Mouse (Mus musculus) limb, embryonic 11.5 days (tissue): ENCODE results near the gene N4bp2. TPM values are rescaled to one million over a fixed set of nuclear protein-coding genes. Genes with fewer than 3 reads are reported as not detected.

Experiments used
- ATAC-seq: fragments of 200-750 bp; cut with Nextera tagmentation; 2 replicates; pipeline ENCODE4 v1.8.0; 2017; ENCODE audit warnings: low read depth; ENCODE audit not compliant: insufficient number of reproducible peaks, low FRiP score, low TSS enrichment
- DNase-seq: peaks from one replicate; pipeline ENCODE4 v3.0.0-alpha.2; 2015; ENCODE audit warnings: low spot score
- H3K27ac ChIP-seq: fragments of 300-500 bp; sonication (generic); replicated peaks from 2 replicates; pipeline ENCODE4 v1.5.1; 2014; ENCODE audit warnings: low read depth, mild to moderate bottlenecking, low read length
- H3K27me3 ChIP-seq: fragments of 300-500 bp; sonication (generic); 2 replicates; pipeline ENCODE4 v1.6.1; 2014; ENCODE audit warnings: mild to moderate bottlenecking, low read length, mixed read lengths; ENCODE audit not compliant: control insufficient read depth, insufficient read depth
- H3K36me3 ChIP-seq: fragments of 300-500 bp; sonication (generic); 2 replicates; pipeline ENCODE4 v1.6.1; 2014; ENCODE audit warnings: mild to moderate bottlenecking, low read length, moderate library complexity, mixed read lengths; ENCODE audit not compliant: control insufficient read depth, insufficient read depth
- H3K4me1 ChIP-seq: fragments of 300-500 bp; sonication (generic); 2 replicates; pipeline ENCODE4 v1.6.1; 2014; ENCODE audit warnings: low read length, mixed read lengths; ENCODE audit not compliant: control insufficient read depth, insufficient read depth
- H3K4me2 ChIP-seq: fragments of 300-500 bp; sonication (generic); 2 replicates; pipeline ENCODE4 v1.6.1; 2014; ENCODE audit warnings: low read depth, mild to moderate bottlenecking, moderate library complexity; ENCODE audit not compliant: severe bottlenecking
- H3K4me3 ChIP-seq: fragments of 300-500 bp; sonication (generic); 2 replicates; pipeline ENCODE4 v1.5.1; 2014; ENCODE audit warnings: low read depth, low read length
- H3K9ac ChIP-seq: fragments of 300-500 bp; sonication (generic); 2 replicates; pipeline ENCODE4 v1.6.1; 2014; ENCODE audit warnings: mild to moderate bottlenecking, low read length
- H3K9me3 ChIP-seq: fragments of 300-500 bp; sonication (generic); 2 replicates; pipeline ENCODE4 v1.6.1; 2016; ENCODE audit warnings: low read length; ENCODE audit not compliant: control insufficient read depth
- WGBS: fragments of 180-500 bp; shearing (Covaris S2); extraction: QIAGEN DNeasy Blood & Tissue Kit; methylation state at CpG from one replicate; pipeline ENCODE4 v1.1.7; 2014; 5-methylcytosine and 5-hydroxymethylcytosine counted together
- polyA plus RNA-seq: library from polyadenylated mRNA; unstranded; fragments of >200 nt; fragmentation: Nextera tagmentation; extraction: Ambion mirVana; gene quantifications from 2 replicates; pipeline ENCODE4 v1.2.1, GENCODE M21; 2014

N4bp2 gene
- polyA plus RNA-seq, 1 experiment from 2014 or later, result 57.2 TPM

GRCm38 (mm10) chr5:65864946-65865345 is 101.6 kb downstream of the N4bp2 start:
- no peak for DNase-seq
- 85% methylated on average over 3 of the region's 3 CpGs for WGBS
- H3K4me1 ChIP-seq, result no peaks in the 10 kb centered on the region

DNA sequence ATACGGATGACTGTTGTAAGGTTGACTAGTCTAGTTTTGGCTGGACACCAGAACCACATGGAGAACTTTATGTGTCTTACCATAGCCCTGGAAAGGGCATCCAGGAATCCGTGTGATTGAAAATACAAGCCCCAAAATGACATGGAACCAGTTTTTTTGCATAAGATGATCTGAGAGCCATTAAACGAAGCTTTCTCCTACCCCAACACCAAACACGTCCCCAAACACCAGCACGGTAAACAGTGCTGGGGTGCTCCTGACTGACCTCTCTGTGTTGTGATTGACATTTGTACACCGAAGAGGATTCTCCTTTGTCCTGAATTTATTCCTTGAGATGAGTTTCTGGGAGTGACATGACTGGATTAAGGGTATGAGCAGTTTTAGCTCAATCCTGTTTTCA is 103.3 kb downstream of the N4bp2 start:
- Histone ChIP-seq H3K9ac (no peak overlapping the region), H3K27ac (no peak overlapping the region), H3K4me2 (no peak overlapping the region), H3K4me3 (no peak overlapping the region), H3K36me3 (no peaks in the 10 kb centered on the region), H3K27me3 (no peaks in the 10 kb centered on the region), H3K4me1 (no peaks in the 10 kb centered on the region), H3K9me3 (no peaks in the 10 kb centered on the region)
- WGBS, result 88% methylated on average over 6 of the region's 6 CpGs
- no peak for ATAC-seq
- no peak for DNase-seq

More at GRCm38 (mm10) chr5:65864946-65865345, 101.6 kb downstream of the N4bp2 start:
- no peaks in the 10 kb centered on the region for H3K27me3 ChIP-seq
- H3K4me3 ChIP-seq, result no peak overlapping the region
- H3K36me3 ChIP-seq, result no peaks in the 10 kb centered on the region
- no peak overlapping the region for H3K27ac ChIP-seq
- no peak for ATAC-seq
- no peaks in the 10 kb centered on the region for H3K9me3 ChIP-seq
- H3K4me2 ChIP-seq, result no peak overlapping the region
- H3K9ac ChIP-seq, result no peak overlapping the region

DNA sequence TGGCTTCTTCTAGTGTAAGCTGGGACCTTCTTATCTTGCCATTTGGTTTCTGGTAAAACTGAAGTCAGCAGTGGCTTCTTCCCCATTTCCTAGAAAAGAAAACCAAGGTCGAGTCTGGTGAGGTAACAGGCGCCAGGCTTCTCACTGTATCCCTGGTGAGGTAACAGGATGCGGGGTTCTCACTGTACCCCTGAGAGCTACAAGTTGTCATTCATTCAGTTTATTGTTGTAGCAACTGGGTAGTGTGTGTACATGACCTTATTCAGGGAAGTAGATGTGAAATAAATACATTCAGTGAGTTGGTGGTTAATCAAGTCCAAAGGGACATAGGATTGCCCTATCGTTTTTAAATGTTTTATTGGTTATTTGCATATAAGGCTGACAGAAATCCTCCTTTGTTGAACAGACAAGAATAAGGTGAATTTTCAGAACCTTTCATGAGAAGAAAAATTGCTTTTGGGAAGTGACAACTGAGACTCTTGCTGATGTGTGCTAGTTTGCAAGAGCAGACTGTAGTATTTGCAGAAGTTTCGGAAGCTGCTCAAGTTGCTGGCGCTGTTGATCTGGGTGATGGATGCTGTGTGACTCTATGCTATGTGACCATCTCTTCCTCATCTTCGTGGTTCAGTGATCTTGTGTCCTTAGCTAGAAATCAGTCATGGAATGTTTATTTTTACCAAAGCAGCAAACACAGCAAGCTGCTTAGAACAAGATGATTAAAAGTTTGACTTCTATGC is 104.2 kb downstream of the N4bp2 start:
- Histone ChIP-seq H3K4me3 (no peak overlapping the region), H3K4me1 (no peaks in the 10 kb centered on the region), H3K9me3 (no peaks in the 10 kb centered on the region), H3K4me2 (no peak overlapping the region), H3K27me3 (no peaks in the 10 kb centered on the region), H3K9ac (no peak overlapping the region), H3K27ac (no peak overlapping the region), H3K36me3 (no peaks in the 10 kb centered on the region)
- 87% methylated on average over 7 of the region's 7 CpGs for WGBS
- ATAC-seq (no peak), DNase-seq (no peak)

DNA sequence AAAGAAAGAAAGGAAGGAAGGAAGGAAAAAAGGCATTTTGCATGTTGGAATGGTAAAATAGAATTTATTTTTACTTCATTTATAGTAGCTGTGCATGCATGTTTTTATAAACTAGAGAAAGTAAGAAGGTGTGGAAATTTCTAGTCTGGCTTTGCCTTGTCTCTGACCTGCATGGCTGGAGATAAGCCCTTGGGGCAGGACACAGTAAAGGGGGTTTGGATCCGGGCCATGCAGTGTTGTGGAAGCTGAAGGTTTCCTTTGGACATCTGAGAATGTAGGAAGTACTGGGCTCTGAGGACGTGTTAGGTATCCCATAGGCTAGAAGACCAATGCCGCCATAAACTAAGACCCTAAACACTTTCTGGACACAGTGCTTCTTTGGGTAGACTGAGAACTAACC is 105.1 kb downstream of the N4bp2 start:
- no peak overlapping the region for H3K4me3 ChIP-seq
- WGBS, result 66% methylated on average over 3 of the region's 3 CpGs
- no peak overlapping the region for H3K9ac ChIP-seq
- H3K27me3 ChIP-seq, result no peaks in the 10 kb centered on the region
- H3K27ac ChIP-seq, result no peak overlapping the region
- no peak for DNase-seq
- H3K4me2 ChIP-seq, result no peak overlapping the region
- H3K9me3 ChIP-seq, result no peaks in the 10 kb centered on the region
- no peaks in the 10 kb centered on the region for H3K4me1 ChIP-seq
- ATAC-seq, result no peak
- H3K36me3 ChIP-seq, result no peaks in the 10 kb centered on the region

GRCm38 (mm10) chr5:65869660-65870059 is 106.3 kb downstream of the N4bp2 start:
- WGBS, result 91% methylated on average over 4 of the region's 4 CpGs
- Histone ChIP-seq H3K36me3 (no peaks in the 10 kb centered on the region), H3K4me3 (no peak overlapping the region), H3K4me2 (no peak overlapping the region), H3K4me1 (no peaks in the 10 kb centered on the region), H3K9me3 (no peaks in the 10 kb centered on the region), H3K27me3 (no peaks in the 10 kb centered on the region), H3K9ac (no peak overlapping the region), H3K27ac (no peak overlapping the region)
- no peak for DNase-seq
- ATAC-seq, result no peak

DNA sequence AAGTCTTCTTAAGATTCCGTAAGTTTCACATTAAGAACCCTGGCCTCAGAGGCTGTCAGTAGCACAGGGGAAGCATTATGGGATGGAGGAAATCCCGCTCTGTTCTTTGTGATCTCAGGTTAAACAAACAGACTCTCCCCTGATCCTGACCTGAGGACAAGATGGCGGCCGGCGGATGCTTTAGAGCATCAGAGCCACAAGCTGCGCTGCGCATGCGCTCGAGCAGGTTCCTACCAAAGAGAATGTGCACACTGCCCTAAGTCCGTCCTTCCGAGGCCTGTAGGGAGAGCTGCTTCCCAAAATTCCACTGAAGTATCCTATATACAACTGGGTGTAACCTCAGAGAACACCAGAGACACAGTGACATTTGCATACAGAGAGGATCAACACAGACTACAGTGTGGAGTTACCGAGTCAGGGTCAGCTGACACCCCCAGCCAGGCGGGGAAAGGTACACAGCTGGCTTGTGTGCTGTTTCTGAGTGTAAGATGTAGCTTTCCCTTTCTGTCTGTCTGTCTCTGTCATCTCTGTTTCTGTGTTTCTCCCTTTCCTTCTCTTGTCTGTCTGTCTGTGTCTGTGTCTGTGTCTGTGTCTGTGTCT is 108.1 kb downstream of the N4bp2 start:
- no peak for DNase-seq
- no peaks in the 10 kb centered on the region for H3K27me3 ChIP-seq
- H3K9ac ChIP-seq, result no peak overlapping the region
- H3K9me3 ChIP-seq, result no peaks in the 10 kb centered on the region
- H3K4me3 ChIP-seq, result no peak overlapping the region
- H3K36me3 ChIP-seq, result no peaks in the 10 kb centered on the region
- no peak for ATAC-seq
- H3K4me1 ChIP-seq, result no peaks in the 10 kb centered on the region
- no peak overlapping the region for H3K27ac ChIP-seq
- H3K4me2 ChIP-seq, result no peak overlapping the region
- WGBS, result 87% methylated on average over 13 of the region's 13 CpGs

DNA sequence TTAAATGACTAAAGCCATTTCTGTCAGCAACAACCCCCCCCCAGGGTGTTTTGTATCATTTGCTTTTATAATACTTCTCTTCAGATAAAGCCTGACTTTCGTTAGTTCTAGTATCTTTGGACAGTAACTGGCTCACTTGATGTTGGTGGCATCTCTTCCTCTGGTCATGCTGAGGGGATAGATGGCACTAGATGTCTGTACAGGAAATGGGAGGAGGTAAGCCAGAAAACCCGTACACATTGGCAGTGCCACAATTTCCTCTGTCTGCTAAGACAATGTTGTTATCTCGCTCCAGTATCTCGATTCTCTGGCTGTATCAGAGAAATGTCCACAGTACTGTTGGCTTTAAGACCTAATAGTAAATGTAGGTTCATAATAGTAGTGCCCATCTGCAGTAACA is 109.9 kb downstream of the N4bp2 start:
- Histone ChIP-seq H3K4me1 (no peaks in the 10 kb centered on the region), H3K9me3 (no peaks in the 10 kb centered on the region), H3K9ac (no peak overlapping the region), H3K4me2 (no peak overlapping the region), H3K27ac (no peak overlapping the region), H3K27me3 (no peaks in the 10 kb centered on the region), H3K4me3 (no peak overlapping the region), H3K36me3 (no peaks in the 10 kb centered on the region)
- ATAC-seq, result no peak
- DNase-seq, result no peak
- 83% methylated on average over 4 of the region's 4 CpGs for WGBS

DNA sequence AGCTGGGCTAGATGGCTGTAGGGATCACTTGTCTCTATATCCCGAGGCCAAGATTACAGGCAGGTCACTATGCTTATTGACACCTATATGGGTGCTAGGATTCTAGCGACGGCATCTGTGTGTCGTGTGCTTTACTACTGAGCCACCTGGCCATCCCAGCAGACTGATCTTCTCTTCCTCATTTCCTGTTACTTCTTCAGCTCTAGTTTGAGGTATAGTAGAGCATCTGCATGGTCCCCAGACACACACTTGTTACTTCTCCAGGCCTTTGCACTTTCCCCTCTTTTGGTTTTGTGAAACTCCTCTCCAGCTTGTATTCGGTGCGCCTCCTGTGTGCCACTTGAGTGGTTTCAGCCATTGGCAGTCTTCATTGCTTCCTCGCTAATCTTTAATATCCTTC is 111.9 kb downstream of the N4bp2 start:
- H3K27ac ChIP-seq, result no peak overlapping the region
- 93% methylated on average over 7 of the region's 7 CpGs for WGBS
- no peak overlapping the region for H3K4me2 ChIP-seq
- DNase-seq (no peak), ATAC-seq (no peak)
- H3K4me3 ChIP-seq, result no peak overlapping the region
- H3K4me1 ChIP-seq, result no peaks in the 10 kb centered on the region
- H3K36me3 ChIP-seq, result no peaks in the 10 kb centered on the region
- no peak overlapping the region for H3K9ac ChIP-seq
- H3K9me3 ChIP-seq, result no peaks in the 10 kb centered on the region
- no peaks in the 10 kb centered on the region for H3K27me3 ChIP-seq
